Mouse (Mus musculus) heart, embryonic 14.5 days (tissue): ENCODE results near the gene Ppp1r12a. TPM values are rescaled to one million over a fixed set of nuclear protein-coding genes. Genes with fewer than 3 reads are reported as not detected.

Experiments
- ATAC-seq: fragments of 200-750 bp; cut with Nextera tagmentation; 2 replicates; pipeline ENCODE4 v1.8.0; 2017; ENCODE audit warnings: low read depth, moderate TSS enrichment; ENCODE audit not compliant: insufficient number of reproducible peaks, insufficient read depth, low FRiP score
- H3K27ac ChIP-seq, 2 experiments: fragments of 200-500 bp in 1 of 2; fragments of 300-500 bp in 1 of 2; sonication (generic) in 1 of 2; replicated peaks in 1 of 2; 2 replicates each; pipeline ENCODE4 v1.5.1; 2012 to 2014; ENCODE audit warnings: low read depth in 2 of 2, low read length in 2 of 2, control low read depth in 1 of 2, mild to moderate bottlenecking in 1 of 2, mixed read lengths in 1 of 2; ENCODE audit not compliant: control insufficient read depth in 1 of 2, insufficient read depth in 1 of 2
- H3K27me3 ChIP-seq: fragments of 300-500 bp; sonication (generic); 2 replicates; pipeline ENCODE4 v1.6.1; 2014; ENCODE audit warnings: mild to moderate bottlenecking, low read length, control low read depth; ENCODE audit not compliant: control insufficient read depth, insufficient read depth
- H3K36me3 ChIP-seq: fragments of 300-500 bp; sonication (generic); 2 replicates; pipeline ENCODE4 v1.6.1; 2014; ENCODE audit warnings: mild to moderate bottlenecking, control low read depth, low read length, mixed read lengths; ENCODE audit not compliant: control insufficient read depth, insufficient read depth
- H3K4me1 ChIP-seq, 2 experiments: fragments of 200-500 bp in 1 of 2; fragments of 300-500 bp in 1 of 2; sonication (generic) in 1 of 2; 2 replicates each; pipeline ENCODE4 v1.6.1; 2012 to 2014; ENCODE audit warnings: low read length in 2 of 2, control low read depth in 1 of 2, mixed read lengths in 1 of 2; ENCODE audit not compliant: control insufficient read depth in 2 of 2, insufficient read depth in 2 of 2
- H3K4me2 ChIP-seq: fragments of 300-500 bp; sonication (generic); 2 replicates; pipeline ENCODE4 v1.6.1; 2014; ENCODE audit warnings: mild to moderate bottlenecking, low read length
- H3K4me3 ChIP-seq, 2 experiments: fragments of 200-500 bp in 1 of 2; fragments of 300-500 bp in 1 of 2; sonication (generic) in 1 of 2; 2 replicates each; pipeline ENCODE4 v1.5.1; 2012 to 2014; ENCODE audit warnings: low read length in 2 of 2, mild to moderate bottlenecking in 2 of 2, control low read depth in 1 of 2, low read depth in 1 of 2, moderate library complexity in 1 of 2; ENCODE audit not compliant: control insufficient read depth in 1 of 2, insufficient read depth in 1 of 2
- H3K9ac ChIP-seq: fragments of 300-500 bp; sonication (generic); 2 replicates; pipeline ENCODE4 v1.6.1; 2014; ENCODE audit warnings: mild to moderate bottlenecking, low read length
- H3K9me3 ChIP-seq: fragments of 300-500 bp; sonication (generic); 2 replicates; pipeline ENCODE4 v1.6.1; 2016; ENCODE audit warnings: low read length, control low read depth; ENCODE audit not compliant: control insufficient read depth
- WGBS: fragments of 180-500 bp; shearing (Covaris S2); extraction: QIAGEN DNeasy Blood & Tissue Kit; methylation state at CpG from one replicate; pipeline ENCODE4 v1.1.7; 2014; 5-methylcytosine and 5-hydroxymethylcytosine counted together
- polyA plus RNA-seq: library from polyadenylated mRNA; unstranded; fragments of >200 nt; fragmentation: Nextera tagmentation; extraction: Ambion mirVana; gene quantifications from 2 replicates; pipeline ENCODE4 v1.2.1, GENCODE M21; 2014

Gene Ppp1r12a
- polyA plus RNA-seq, 1 experiment from 2014 or later = 108 TPM

DNA sequence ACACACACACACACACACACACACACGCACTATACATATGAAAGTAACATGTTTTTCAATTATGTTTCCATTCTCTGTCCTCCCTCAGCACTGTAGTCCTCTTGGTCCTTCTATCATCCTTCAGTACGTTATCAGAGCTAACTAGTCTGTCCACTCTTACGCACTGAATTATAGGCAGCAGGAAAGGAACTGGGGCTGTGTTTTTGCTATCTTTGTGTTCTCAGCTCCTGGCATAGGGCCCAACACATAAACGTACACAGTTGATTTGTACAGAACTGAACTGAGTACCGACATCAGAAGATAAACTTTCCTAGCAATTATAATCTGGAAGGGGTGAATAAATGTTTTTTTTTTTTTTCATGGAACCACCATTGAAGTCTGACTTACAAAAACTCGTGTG is 30.1 kb upstream of the Ppp1r12a start:
- H3K27ac ChIP-seq = no peak overlapping the region
- peaks cover 2 to 20% of the 10 kb centered on the region in 2 experiments; a peak in 3 of 4 replicates for H3K4me1 ChIP-seq
- H3K36me3 ChIP-seq = no peaks in the 10 kb centered on the region
- H3K27me3 ChIP-seq = no peaks in the 10 kb centered on the region
- WGBS = 22% methylated on average over 6 of the region's 6 CpGs
- no peak overlapping the region for H3K4me2 ChIP-seq
- ATAC-seq = no peak
- H3K4me3 ChIP-seq = no peak overlapping the region
- no peak overlapping the region for H3K9ac ChIP-seq
- H3K9me3 ChIP-seq = no peaks in the 10 kb centered on the region

GRCm38 (mm10) chr10:108133253-108133652 is 28.7 kb upstream of the Ppp1r12a start:
- WGBS = 83% methylated on average over 6 of the region's 6 CpGs
- Histone ChIP-seq H3K4me3 (no peak overlapping the region), H3K27me3 (no peaks in the 10 kb centered on the region), H3K9ac (no peak overlapping the region), H3K9me3 (no peaks in the 10 kb centered on the region), H3K27ac (peak overlapping the region; percentile 57 to 64), H3K36me3 (no peaks in the 10 kb centered on the region), H3K4me1 (peaks cover 2 to 20% of the 10 kb centered on the region in 2 experiments; a peak in 3 of 4 replicates), H3K4me2 (peak overlapping the region; percentile 7)
- no peak for ATAC-seq

DNA sequence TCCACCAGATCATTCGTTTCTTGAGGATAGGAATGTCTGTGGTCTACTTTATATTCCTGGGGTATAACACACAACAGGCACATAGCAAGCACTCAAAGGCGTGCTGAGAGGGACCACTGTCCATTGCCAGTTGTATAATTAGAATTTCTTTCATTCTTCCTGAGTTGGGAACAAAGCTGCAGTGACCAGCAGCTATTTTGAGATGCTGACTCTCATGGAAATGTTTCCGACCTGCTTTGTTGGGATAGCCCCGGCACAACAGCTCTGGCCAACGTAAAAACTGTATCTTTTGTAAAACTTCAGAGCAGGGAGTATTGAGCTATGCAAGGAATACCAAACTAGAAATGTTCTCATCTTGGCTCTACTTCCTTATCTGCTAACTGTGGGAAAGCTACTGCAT is 28.2 kb upstream of the Ppp1r12a start:
- Histone ChIP-seq H3K27ac (peak overlapping the region; percentile 57 to 64), H3K4me2 (peak overlapping the region; percentile 7), H3K9me3 (no peaks in the 10 kb centered on the region), H3K4me3 (no peak overlapping the region), H3K4me1 (peaks cover 2 to 20% of the 10 kb centered on the region in 2 experiments; a peak in 3 of 4 replicates), H3K9ac (no peak overlapping the region), H3K27me3 (no peaks in the 10 kb centered on the region), H3K36me3 (no peaks in the 10 kb centered on the region)
- 11% methylated on average over 5 of the region's 5 CpGs for WGBS
- no peak for ATAC-seq

- Histone ChIP-seq H3K36me3 (no peaks in the 10 kb centered on the region), H3K4me2 (no peak overlapping the region), H3K9me3 (no peaks in the 10 kb centered on the region), H3K9ac (no peak overlapping the region), H3K4me1 (peaks cover 2 to 5% of the 10 kb centered on the region in 2 experiments; a peak in 1 of 4 replicates), H3K27ac (no peak overlapping the region), H3K4me3 (no peak overlapping the region), H3K27me3 (no peaks in the 10 kb centered on the region)
- 81% methylated on average over 5 of the region's 5 CpGs for WGBS
- ATAC-seq = no peak
Measured at GRCm38 (mm10) chr10:108138347-108138746, 23.6 kb upstream of the Ppp1r12a start.

GRCm38 (mm10) chr10:108139788-108140187 is 22.2 kb upstream of the Ppp1r12a start:
- H3K27me3 ChIP-seq = no peaks in the 10 kb centered on the region
- no peak overlapping the region for H3K4me3 ChIP-seq
- H3K9ac ChIP-seq = no peak overlapping the region
- H3K4me2 ChIP-seq = no peak overlapping the region
- no peak overlapping the region for H3K27ac ChIP-seq
- WGBS = 78% methylated on average over 3 of the region's 3 CpGs
- no peaks in the 10 kb centered on the region for H3K9me3 ChIP-seq
- ATAC-seq = no peak
- H3K4me1 ChIP-seq = no peaks in the 10 kb centered on the region
- H3K36me3 ChIP-seq = no peaks in the 10 kb centered on the region

DNA sequence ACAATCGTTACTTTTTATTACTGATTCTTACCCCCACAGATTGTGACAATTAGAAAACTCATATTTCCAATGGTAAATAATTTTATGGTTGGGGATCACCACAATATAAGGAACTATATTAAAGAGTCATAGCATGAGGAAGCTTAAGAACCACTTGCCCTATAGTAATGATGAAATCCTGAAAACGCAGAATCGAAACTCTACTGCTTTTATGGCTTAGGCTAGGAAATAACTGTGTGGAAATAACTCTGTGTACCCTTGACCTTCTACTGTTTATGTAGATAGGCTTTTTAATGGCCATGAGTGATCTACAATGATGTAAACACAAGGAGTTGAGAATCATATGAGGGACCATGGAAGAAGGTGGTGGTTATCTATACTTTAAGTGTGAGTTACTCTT is 21.3 kb upstream of the Ppp1r12a start:
- H3K27ac ChIP-seq = no peak overlapping the region
- H3K4me2 ChIP-seq = no peak overlapping the region
- WGBS = 91% methylated on average over 3 of the region's 3 CpGs
- H3K27me3 ChIP-seq = no peaks in the 10 kb centered on the region
- no peaks in the 10 kb centered on the region for H3K36me3 ChIP-seq
- H3K9ac ChIP-seq = no peak overlapping the region
- H3K9me3 ChIP-seq = no peaks in the 10 kb centered on the region
- ATAC-seq = no peak
- no peak overlapping the region for H3K4me3 ChIP-seq
- H3K4me1 ChIP-seq = no peaks in the 10 kb centered on the region

DNA sequence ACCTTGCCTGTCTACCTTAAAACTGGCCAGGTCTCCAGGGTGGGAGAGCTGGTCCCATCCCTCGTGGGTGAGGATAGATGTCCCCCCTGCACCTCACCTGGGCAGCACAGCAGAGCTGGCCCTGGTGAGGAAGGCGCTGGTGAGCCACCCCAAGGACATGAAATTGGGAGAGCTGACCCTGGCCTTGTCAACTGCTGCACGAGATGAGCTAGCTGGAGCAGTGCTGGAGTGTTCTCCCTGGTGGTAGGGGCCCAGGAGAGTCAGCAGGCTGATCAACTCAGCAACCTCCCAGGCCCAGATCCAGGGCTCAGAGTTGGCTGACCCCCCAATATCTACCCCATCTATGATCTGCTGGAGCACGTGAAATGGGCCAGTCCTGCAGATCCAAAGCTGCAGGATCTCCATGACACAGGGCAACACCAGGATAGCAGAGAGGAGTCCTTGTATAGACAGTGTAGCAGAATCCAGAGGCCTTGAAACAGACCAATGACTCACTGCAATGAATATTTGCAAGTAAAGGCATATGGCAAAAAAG is 17.9 kb upstream of the Ppp1r12a start:
- no peaks in the 10 kb centered on the region for H3K27me3 ChIP-seq
- no peak overlapping the region for H3K9ac ChIP-seq
- no peaks in the 10 kb centered on the region for H3K4me1 ChIP-seq
- no peaks in the 10 kb centered on the region for H3K9me3 ChIP-seq
- no peak overlapping the region for H3K27ac ChIP-seq
- no peak overlapping the region for H3K4me3 ChIP-seq
- H3K4me2 ChIP-seq = no peak overlapping the region
- ATAC-seq = no peak
- WGBS = 79% methylated on average over 4 of the region's 4 CpGs
- no peaks in the 10 kb centered on the region for H3K36me3 ChIP-seq

GRCm38 (mm10) chr10:108145701-108146100 is 16.3 kb upstream of the Ppp1r12a start:
- Histone ChIP-seq H3K36me3 (no peaks in the 10 kb centered on the region), H3K4me3 (no peak overlapping the region), H3K27ac (no peak overlapping the region), H3K9ac (no peak overlapping the region), H3K27me3 (no peaks in the 10 kb centered on the region), H3K9me3 (no peaks in the 10 kb centered on the region), H3K4me1 (no peaks in the 10 kb centered on the region), H3K4me2 (no peak overlapping the region)
- ATAC-seq = no peak
- WGBS = 90% methylated on average over 9 of the region's 9 CpGs
